Mouse (Mus musculus): ENCODE results near the gene Wwox.

DNA sequence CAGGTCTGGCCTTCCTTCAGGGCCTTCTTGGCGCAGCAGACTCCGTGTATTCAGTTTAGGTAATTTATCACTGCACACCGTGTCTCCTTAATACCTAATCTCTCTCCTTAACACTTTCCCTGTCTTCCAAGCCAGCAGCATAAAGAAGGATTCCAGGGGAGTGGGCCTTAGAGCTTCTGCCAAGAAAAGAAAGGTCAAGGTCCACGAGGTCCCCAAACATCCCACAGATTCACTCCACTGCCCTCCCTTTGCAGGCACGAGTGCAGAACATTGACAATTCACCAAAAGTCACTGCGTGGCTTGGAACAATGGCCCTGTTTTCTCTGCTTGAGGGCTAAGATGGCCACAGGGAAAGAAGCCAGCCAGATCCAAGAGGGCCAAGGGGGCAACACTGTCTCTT is 96.7 kb downstream of the Wwox start:
- no peak for TF ChIP-seq CTCF (IDR thresholded peaks at IDR 0.05)
- TF ChIP-seq EP300 (IDR thresholded peaks at IDR 0.05), result no peak

Measured in lung, postnatal 0 days (tissue).